Mouse (Mus musculus) limb, embryonic 12.5 days (tissue): Measurements from ENCODE around the gene Fmr1. TPM values are rescaled to one million over a fixed set of nuclear protein-coding genes. Genes with fewer than 3 reads are reported as not detected.
"Not testable (repeated sequence)": the region's sequence is repeated elsewhere in the genome, so short reads cannot be mapped to it uniquely, and the experiment has no call there.

Experiments used
- ATAC-seq: fragments of 200-750 bp; cut with Nextera tagmentation; 2 replicates; pipeline ENCODE4 v1.8.0; 2017; ENCODE audit warnings: low read depth, moderate TSS enrichment; ENCODE audit not compliant: insufficient number of reproducible peaks, insufficient read depth, low FRiP score, low TSS enrichment
- H3K27ac ChIP-seq: fragments of 300-500 bp; sonication (generic); 2 replicates; pipeline ENCODE4 v1.5.1; 2016; ENCODE audit warnings: mild to moderate bottlenecking, moderate library complexity
- H3K27me3 ChIP-seq: fragments of 300-500 bp; sonication (generic); 2 replicates; pipeline ENCODE4 v1.6.1; 2016; ENCODE audit warnings: mild to moderate bottlenecking, moderate library complexity
- H3K36me3 ChIP-seq: fragments of 300-500 bp; sonication (generic); 2 replicates; pipeline ENCODE4 v1.6.1; 2016; ENCODE audit warnings: mild to moderate bottlenecking, moderate library complexity
- H3K4me1 ChIP-seq: fragments of 300-500 bp; sonication (generic); replicated peaks from 2 replicates; pipeline ENCODE4 v1.6.1; 2016
- H3K4me2 ChIP-seq: fragments of 300-500 bp; sonication (generic); 2 replicates; pipeline ENCODE4 v1.6.1; 2016; ENCODE audit warnings: mild to moderate bottlenecking, moderate library complexity
- H3K4me3 ChIP-seq: fragments of 300-500 bp; sonication (generic); replicated peaks from 2 replicates; pipeline ENCODE4 v1.5.1; 2016; ENCODE audit warnings: mild to moderate bottlenecking
- H3K9ac ChIP-seq: fragments of 300-500 bp; sonication (generic); replicated peaks from 2 replicates; pipeline ENCODE4 v1.6.1; 2016; ENCODE audit warnings: mild to moderate bottlenecking, moderate library complexity
- H3K9me3 ChIP-seq: fragments of 300-500 bp; sonication (generic); 2 replicates; pipeline ENCODE4 v1.6.1; 2016; ENCODE audit warnings: mild to moderate bottlenecking, moderate library complexity
- WGBS: fragments of 180-500 bp; shearing (Covaris S2); methylation state at CpG from one replicate; pipeline ENCODE4 v1.1.7; 2016; 5-methylcytosine and 5-hydroxymethylcytosine counted together
- polyA plus RNA-seq: library from polyadenylated mRNA; unstranded; fragments of >200 nt; fragmentation: Nextera tagmentation; extraction: Ambion mirVana; gene quantifications from 2 replicates; pipeline ENCODE4 v1.2.1, GENCODE M21; 2016

The Fmr1 gene
- 85.6 and 86.5 TPM in 2 replicates for polyA plus RNA-seq

DNA sequence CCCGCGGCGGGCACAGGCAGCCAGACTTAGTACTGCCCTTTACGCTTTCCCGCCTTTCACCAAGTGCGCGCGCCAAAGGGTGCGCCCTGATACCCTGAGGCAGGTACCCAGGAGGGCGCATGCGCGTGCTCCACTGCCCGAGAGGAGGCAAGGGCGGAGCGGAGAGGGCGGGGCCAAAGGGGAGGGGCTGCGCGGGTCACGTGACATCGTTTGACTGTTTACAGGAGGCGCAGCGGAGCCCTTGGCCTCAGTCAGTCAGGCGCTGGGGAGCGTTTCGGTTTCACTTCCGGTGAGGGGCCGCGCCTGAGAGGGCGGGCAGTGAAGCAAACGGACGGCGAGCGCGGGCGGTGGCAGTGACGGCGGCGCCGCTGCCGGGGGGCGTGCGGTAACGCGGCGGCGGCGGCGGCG is at the start of gene Fmr1:
Fmr1 (plus strand) TSS at position 209 of the 408 bp plus-strand sequence.
- H3K9ac ChIP-seq: peak within 1 kb of the TSS; percentile 83
- ATAC-seq: peak; percentile 99
- 15% methylated on average over 42 of the region's 49 CpGs for WGBS
- H3K27me3 ChIP-seq: no peaks in the 10 kb centered on the region
- no peaks in the 10 kb centered on the region for H3K36me3 ChIP-seq
- peak within 1 kb of the TSS; percentile 49 for H3K4me2 ChIP-seq
- no peaks in the 10 kb centered on the region for H3K9me3 ChIP-seq
- peak within 1 kb of the TSS; percentile 65 for H3K4me3 ChIP-seq
- H3K4me1 ChIP-seq: no peaks in the 10 kb centered on the region
- H3K27ac ChIP-seq: peak within 1 kb of the TSS; percentile 95

DNA sequence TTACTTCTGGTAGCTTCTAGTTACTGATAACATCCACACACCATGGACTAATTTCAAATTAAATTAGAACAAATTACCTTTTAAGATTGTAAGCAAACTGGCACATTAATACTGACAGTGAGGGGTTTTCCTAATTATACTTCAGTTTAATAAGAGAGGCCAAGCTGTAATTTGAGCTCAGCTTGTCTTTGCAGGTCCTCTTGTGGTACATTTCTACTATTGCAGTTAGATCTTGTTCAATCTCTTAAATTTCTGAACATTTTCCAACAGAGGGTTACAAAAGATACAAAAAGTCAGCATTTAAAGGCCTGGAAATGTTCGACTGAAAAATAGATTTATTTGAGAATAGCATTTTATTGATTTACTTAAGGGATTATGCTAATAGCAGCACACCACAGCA is 36.7 kb upstream of the Fmr1 start:
- no peaks in the 10 kb centered on the region for H3K36me3 ChIP-seq
- H3K4me3 ChIP-seq: no peak overlapping the region
- 61% methylated on average over 1 of the region's 1 CpGs for whole genome bisulfite sequencing
- H3K9ac ChIP-seq: no peak overlapping the region
- no peaks in the 10 kb centered on the region; the same call in 1 of the 2 replicates for H3K4me1 ChIP-seq
- no peak overlapping the region for H3K4me2 ChIP-seq
- H3K27ac ChIP-seq: no peak overlapping the region
- H3K27me3 ChIP-seq: no peaks in the 10 kb centered on the region
- no peaks in the 10 kb centered on the region for H3K9me3 ChIP-seq
- no peak for ATAC-seq

DNA sequence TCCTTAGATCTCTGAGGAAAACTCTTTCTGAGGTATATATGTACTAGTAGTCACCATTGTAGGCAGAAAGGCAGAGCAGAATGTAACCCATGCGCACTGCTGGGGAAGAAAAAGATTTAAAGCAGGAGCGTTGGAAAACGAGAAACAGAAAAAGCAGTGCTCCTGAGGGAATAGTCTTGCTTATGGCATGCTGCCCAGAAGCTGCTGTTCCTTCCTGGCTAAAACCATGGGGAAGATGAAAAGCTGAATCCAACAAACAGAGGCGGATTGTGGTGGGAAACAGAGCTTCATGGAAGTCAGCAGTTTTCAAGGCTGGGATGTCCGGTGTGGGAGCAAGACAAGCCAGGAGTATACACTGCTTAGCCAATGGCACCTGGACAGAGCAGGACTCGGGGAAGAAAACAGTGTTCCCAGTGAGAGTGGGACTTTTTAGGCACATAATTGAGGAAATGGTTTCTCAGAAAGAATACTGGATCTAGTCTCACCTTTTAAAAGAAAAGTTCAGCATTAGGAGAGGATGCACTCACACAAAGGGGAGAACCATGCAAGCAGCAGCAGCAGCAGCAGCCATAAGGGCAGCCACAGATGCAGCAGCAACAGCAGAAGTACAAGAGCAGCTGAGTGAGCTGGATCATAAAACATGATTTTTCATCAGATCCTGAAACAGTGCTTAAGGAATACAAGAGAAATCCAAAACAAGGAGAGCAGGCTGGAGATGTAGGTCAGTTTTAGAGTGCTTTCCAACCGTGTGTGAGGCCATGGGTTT is 33.0 kb upstream of the Fmr1 start:
- peak; percentile 66; the same call in 1 of the 2 replicates for ATAC-seq

DNA sequence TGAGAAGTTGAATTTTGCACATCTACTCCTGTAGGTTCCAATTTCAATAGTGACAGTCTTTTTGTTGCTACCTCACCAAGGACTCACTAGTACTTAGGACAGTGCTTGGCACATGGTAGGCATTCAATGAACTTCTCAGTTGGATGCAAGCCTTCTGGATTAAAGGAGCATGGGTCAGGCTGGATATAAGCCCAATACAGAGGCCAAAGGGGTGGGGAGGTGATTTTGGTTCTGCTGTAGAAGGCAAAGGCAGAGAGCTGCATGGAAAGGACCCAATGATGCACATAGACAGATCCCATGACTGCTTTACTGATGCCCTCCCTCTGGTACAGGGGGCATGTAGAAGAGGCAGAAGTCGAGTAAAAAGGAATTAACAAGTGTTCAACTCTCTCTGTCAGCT is 833 bp upstream of the Fmr1 start:
- no peaks in the 10 kb centered on the region for H3K4me1 ChIP-seq
- H3K9ac ChIP-seq: no peak overlapping the region
- peak overlapping the region; percentile 49 for H3K4me2 ChIP-seq
- H3K4me3 ChIP-seq: peak overlapping the region; percentile 65; the same call in 1 of the 2 replicates
- no peak for ATAC-seq
- H3K27me3 ChIP-seq: no peaks in the 10 kb centered on the region
- 15% methylated on average over 1 of the region's 1 CpGs for WGBS
- no peaks in the 10 kb centered on the region for H3K36me3 ChIP-seq
- H3K9me3 ChIP-seq: no peaks in the 10 kb centered on the region
- no peak overlapping the region for H3K27ac ChIP-seq

More for the DNA sequence above, 33.0 kb upstream of the Fmr1 start:
- H3K4me1 ChIP-seq: no peaks in the 10 kb centered on the region; the same call in 1 of the 2 replicates
- no peak overlapping the region for H3K4me3 ChIP-seq
- H3K9ac ChIP-seq: no peak overlapping the region
- no peaks in the 10 kb centered on the region for H3K36me3 ChIP-seq
- H3K27me3 ChIP-seq: no peaks in the 10 kb centered on the region
- H3K4me2 ChIP-seq: 0 out of 2 replicates have a peak overlapping the region, but pooled peaks have one; percentile 8
- 36% methylated on average over 7 of the region's 7 CpGs for WGBS
- H3K27ac ChIP-seq: peak overlapping the region; percentile 73
- no peaks in the 10 kb centered on the region for H3K9me3 ChIP-seq

DNA sequence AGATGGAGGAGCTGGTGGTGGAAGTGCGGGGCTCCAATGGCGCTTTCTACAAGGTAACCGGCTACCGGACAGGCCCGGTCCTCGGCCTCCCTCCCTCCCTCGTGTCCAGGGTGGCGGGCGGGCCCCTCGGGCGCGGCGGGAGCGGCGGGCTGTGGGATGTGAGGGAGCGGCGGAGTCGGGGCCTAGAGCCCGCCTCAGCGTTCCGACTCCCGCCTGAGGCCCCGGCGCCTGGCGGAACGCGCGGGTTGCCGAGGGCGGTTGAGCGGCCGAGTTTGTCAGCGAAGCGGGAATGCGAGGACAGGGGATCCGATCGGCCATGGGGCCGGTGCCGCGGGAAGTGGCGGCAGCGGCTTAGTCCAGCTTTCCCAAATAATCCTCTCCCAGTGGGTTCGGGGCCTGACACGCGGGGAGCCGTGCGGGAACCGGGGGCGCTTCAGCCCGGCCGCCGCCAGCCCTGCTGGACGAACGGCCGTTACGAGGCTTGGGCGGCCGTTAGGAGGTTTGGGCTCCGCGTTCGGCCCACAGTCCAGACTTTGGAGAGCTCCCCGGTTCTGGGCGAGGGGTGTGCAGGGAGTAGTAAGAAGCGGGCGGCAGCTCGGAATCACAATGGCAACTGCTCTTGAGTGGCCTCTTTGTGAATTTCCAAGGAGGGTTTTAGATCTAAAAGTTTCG is 610 bp downstream of the Fmr1 start:
- Histone ChIP-seq H3K9me3 (no peaks in the 10 kb centered on the region), H3K27ac (peak overlapping the region; percentile 95), H3K4me2 (peak overlapping the region; percentile 48), H3K9ac (peak overlapping the region; percentile 83), H3K4me1 (no peaks in the 10 kb centered on the region), H3K27me3 (no peaks in the 10 kb centered on the region), H3K4me3 (peak overlapping the region; percentile 65), H3K36me3 (no peaks in the 10 kb centered on the region)
- ATAC-seq: peak; percentile 49
- WGBS: 10% methylated on average over 46 of the region's 67 CpGs

DNA sequence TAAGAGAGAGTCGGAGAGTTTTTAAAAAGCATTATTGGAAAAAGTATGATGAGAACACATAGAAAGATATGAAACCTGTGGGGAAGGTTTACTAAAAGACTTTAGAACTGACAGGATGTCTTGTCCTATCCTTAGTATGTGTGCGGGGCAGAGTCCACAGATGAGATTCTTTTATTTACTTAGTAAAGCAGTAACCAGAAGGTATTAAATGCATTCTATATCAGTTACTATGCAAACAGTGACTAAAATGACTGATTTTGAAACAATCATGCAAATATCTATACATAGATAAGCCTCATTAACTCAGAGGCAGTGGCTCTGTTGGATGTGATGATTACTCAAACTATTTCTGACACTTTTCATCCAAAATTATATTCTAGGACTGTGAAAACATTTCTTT is 6.4 kb downstream of the Fmr1 start:
- no peak overlapping the region for H3K27ac ChIP-seq
- no peak overlapping the region for H3K4me2 ChIP-seq
- 89% methylated on average over 2 of the region's 2 CpGs for WGBS

DNA sequence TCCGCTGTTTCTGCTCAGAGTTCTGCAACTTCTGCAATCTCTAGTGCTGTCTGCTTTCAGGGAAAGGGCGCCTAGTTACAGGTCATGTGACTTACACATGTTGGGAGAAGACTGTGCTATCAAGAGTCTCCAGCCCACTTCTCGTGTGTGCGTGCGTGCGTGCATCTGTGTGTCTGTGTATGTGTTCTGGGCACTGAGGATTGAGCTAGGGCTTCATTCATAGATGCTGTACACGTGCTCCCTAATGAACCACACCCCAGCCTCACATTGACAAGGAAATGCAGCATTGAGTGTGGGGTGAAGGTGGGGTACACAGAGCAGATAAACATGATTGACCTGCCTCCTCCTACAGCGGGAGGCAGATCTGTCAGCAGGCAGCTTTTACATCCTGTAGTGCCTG is 13.6 kb downstream of the Fmr1 start:
- 88% methylated on average over 8 of the region's 8 CpGs for WGBS
- not testable (repeated sequence) for H3K9me3 ChIP-seq, H3K27me3 ChIP-seq, H3K4me2 ChIP-seq, H3K4me1 ChIP-seq, H3K4me3 ChIP-seq, ATAC-seq, H3K27ac ChIP-seq, H3K9ac ChIP-seq, H3K36me3 ChIP-seq

More for the DNA sequence above, 6.4 kb downstream of the Fmr1 start:
- Histone ChIP-seq H3K27me3 (no peaks in the 10 kb centered on the region), H3K9ac (no peak overlapping the region), H3K4me3 (no peak overlapping the region), H3K36me3 (no peaks in the 10 kb centered on the region), H3K4me1 (no peaks in the 10 kb centered on the region), H3K9me3 (no peaks in the 10 kb centered on the region)
- ATAC-seq: no peak

DNA sequence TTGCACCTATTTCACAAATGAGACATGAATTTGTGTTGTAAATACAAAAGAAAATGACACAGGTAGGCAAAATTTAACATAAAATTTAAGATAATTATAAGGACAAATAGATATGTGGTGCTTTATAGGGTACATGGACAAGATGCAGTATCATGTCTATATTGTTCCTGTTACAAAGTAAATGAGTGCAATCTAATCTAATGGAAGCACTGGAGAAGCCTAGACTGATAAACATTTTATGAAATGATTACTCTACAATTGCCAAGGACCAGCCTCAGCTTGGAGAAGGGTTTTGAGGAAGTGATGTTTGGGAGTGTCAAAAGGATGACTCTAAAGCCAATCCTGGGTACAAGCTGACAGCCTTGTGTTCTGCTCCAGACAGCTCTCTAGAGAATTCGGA is 58.6 kb downstream of the Fmr1 start:
- 63% methylated on average over 1 of the region's 1 CpGs for WGBS
- Histone ChIP-seq H3K4me2 (no peak overlapping the region), H3K36me3 (no peaks in the 10 kb centered on the region), H3K27ac (no peak overlapping the region), H3K9ac (no peak overlapping the region), H3K9me3 (no peaks in the 10 kb centered on the region), H3K27me3 (no peaks in the 10 kb centered on the region), H3K4me3 (no peak overlapping the region), H3K4me1 (no peaks in the 10 kb centered on the region)
- no peak for ATAC-seq

DNA sequence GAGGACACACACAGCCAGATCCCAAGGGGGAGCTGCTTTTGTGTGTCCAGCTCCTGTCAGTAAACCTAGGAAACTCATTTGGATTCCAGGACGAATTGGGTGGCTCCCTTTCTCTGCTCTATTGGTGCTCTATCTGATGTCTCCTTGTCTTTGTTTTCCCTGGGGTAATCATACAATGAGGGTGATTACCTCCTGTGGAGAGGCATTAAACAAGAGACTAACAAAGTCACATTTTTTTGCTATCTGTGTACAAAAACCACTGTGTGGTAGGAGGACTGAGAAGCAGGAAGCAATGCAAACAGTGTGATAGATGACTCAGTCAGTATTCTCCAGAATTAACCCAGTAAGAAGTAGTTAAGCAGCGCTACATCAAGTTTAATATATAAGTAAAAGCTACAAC is 61.7 kb downstream of the Fmr1 start:
- no peak for ATAC-seq
- Histone ChIP-seq H3K36me3 (no peaks in the 10 kb centered on the region), H3K27me3 (no peaks in the 10 kb centered on the region), H3K27ac (no peak overlapping the region), H3K9me3 (no peaks in the 10 kb centered on the region), H3K4me1 (no peaks in the 10 kb centered on the region), H3K4me3 (no peak overlapping the region), H3K9ac (no peak overlapping the region), H3K4me2 (no peak overlapping the region)
- 65% methylated on average over 2 of the region's 2 CpGs for WGBS

DNA sequence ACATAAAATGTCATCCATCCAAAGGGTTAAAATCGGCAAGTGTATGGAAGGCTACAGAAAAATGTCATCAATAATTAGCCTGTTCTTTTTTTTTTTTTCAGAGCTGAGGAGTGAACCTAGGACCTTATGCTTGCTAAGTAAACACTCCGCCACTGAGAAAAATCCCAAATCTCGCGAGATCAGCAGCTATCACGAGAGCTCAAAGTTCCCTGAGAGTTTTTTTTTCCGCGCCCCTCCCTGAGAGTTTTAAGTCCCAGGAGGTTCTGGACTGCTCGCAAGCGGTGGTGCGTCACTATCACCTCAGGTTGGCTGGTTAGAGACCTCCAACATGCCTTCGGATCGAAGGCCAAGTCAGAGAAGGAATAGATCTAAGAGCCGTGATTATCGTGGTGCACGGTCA is 83.3 kb downstream of the Fmr1 start, which contains the start of gene Fmr1nb:
Fmr1nb (plus strand) TSS at position 234 of the 400 bp plus-strand sequence.
- Histone ChIP-seq H3K27me3 (no peaks in the 10 kb centered on the region), H3K27ac (no peak within 1 kb of the TSS), H3K4me3 (no peak within 1 kb of the TSS), H3K36me3 (no peaks in the 10 kb centered on the region), H3K4me2 (no peak within 1 kb of the TSS), H3K9me3 (no peaks in the 10 kb centered on the region), H3K4me1 (no peaks in the 10 kb centered on the region), H3K9ac (no peak within 1 kb of the TSS)
- no peak for ATAC-seq
- WGBS: 91% methylated on average over 15 of the region's 15 CpGs
